Mouse (Mus musculus): Measurements from ENCODE around the gene Dicer1.

DNA sequence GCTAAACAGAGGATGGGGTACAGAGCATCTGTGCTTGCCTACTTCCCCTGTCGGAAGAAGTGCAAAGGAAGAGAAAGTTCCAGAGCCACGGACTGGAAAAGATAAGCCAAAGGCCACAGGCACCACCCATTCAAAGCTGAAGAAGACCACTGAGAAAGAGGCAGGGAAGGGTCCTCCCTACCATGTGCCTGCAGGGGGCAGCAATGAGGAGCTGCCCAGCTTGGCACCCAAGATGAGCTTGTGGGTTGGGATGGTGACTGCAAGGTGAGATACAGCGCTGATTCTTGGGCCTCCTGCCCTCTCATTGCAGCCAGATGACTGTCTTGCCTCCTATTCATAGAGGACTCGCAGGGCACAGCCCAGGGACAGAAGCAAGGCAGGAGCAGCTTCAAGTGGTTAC lies 15.4 kb upstream of the Dicer1 start:
- peak in 2 of 3 experiments; percentile 9 to 32; a peak in 4 of 6 replicates for TF ChIP-seq CTCF (IDR thresholded peaks at IDR 0.05 in 2 of 3, conservative IDR thresholded peaks at IDR 0.05 in 1 of 3; ENCODE audit: control insufficient read depth in 1 of 3, insufficient read depth in 1 of 3, low read depth in 2 of 3, low read length in 3 of 3, poor library complexity in 1 of 3, severe bottlenecking in 1 of 3)
- TF ChIP-seq MEF2A (IDR thresholded peaks at IDR 0.05; ENCODE audit: extremely low read depth, insufficient replicate concordance, low read depth, low read length, poor library complexity, severe bottlenecking): no peak
- no peak for TF ChIP-seq ETS1 (IDR thresholded peaks at IDR 0.05; ENCODE audit: low read depth, low read length)

Data from MEL (cell line).